Mouse (Mus musculus) liver, adult (tissue): ENCODE results near the gene Usp10.

Experiments used
- GATA4 ChIP-seq: IDR thresholded peaks from 2 replicates; pipeline ENCODE4 v1.6.1; 2014; ENCODE audit warnings: mild to moderate bottlenecking, low read length; ENCODE audit not compliant: insufficient replicate concordance

Usp10 gene

DNA sequence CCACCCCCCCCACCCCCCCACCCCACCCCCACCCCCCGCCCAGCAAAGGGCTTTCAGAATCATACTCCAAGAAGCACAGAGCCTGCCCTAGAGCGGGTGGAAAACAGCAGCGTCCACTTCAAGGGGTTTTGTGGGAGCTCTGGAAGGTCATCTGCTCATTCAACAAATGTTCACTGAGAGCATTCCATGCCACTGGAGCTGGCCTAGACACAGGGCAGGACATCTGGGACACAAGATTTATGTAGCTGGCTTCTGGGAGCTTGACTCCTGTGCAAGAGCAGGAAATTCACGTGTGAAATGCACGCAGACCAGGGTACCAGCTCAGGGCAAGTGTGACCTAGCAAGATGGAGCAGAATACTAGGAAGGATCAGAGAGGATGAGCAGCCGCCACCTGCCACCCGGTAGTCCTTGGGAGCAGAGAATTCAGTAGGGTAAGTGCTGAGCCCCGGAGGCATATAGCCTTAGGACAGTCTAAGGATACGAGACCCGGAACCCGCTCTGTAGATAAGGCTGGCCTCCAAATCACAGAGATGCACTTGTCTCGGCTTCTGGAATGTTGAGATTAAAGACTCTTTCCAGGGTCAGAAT lies 5.7 kb upstream of the Usp10 start:
- peak; percentile 13; the same call in 1 of the 2 replicates for TF ChIP-seq GATA4

DNA sequence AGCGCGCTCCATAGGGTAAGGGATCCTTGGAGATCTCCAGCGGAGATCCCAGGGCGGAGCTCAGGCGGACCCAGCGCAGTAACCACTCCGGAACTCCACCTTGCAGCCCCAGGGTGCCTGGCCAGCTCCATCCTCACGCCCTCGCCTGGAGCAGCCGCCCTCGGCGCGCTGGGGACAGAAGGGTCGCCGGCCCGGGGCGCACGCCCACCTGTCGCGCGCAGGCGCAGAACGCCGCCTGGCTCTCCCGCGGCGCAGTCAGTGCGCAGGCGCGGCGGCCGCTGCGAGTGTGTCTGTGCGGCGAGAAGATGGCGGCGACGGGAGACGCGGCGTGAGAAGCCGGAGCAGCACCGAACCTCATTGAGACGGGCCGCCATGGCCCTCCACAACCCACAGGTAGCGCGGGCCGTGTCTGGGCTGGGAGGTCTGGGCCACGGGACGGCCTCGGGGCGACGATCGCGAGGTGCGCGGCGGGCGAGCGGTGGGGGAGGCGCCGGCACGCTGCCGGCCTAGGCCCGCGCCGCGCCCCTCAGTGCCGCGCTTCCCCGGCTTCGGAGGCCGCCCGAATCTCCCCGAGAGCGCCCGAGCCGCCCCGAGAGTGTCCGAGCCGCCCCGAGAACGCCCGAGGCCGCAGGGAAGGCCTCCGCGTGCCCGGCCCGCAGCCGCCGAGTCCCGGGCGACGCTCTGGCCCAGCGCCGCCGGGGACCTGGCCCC lies 542 bp downstream of the Usp10 start, which contains the start of gene Gm20388:
Gene Gm20388 (plus strand): TSS at position 295 of the 711 bp plus-strand sequence.
- peak; percentile 2; the same call in 1 of the 2 replicates for TF ChIP-seq GATA4

DNA sequence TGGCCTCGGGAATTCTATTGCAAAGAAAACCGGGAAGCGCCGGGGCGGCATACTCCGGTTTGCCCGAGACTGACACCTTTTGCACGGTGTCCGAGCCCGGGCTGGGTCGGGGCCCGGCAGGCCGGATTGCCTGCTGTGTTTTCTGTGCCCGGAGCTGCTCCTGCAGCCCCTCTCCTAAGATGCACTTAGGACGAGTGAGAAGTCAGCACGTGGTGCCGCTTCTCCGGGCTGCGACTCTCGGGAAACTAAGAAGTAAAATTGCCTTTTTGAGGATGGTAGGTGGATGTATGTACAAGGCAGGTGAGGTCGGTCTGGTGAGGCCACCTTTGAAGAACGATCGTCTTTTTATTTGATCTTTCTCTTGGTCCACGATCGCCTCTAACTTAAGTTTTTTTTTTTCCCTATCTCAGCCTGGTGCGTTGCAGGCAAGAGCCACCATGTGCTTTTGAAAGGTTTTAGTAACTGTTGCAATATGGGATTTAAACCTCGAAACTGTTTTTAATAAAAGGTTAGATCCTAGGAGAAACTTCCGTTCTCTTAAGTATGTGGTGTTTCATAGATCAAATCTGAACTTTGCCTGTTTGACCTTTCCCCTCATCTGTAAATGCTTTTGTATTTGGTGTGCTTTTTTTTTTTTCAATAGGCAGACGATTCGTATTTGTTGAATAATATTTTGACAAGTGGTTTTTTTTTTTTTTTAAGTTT lies 1.2 kb downstream of the Usp10 start:
- TF ChIP-seq GATA4 = no peak

DNA sequence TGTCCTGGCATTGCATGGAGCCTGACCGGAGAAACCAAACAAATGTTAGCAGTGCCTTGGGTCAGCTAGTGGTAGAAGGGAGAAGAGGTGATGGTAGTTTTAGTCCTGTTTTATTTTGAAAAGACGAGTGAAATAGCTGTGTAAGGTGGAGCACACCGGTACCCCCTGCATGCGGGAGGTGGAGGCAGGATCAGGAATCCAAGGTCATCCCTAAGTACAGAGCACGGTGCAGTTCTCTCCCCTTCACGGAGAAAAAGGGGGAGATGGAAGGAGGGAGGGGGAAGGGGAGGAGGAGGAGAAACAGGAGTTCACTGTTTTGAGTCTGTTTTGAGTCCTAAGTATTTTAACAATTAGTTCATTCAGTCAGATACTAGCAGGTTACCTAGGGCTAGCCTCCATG lies 2.5 kb downstream of the Usp10 start:
- no peak for TF ChIP-seq GATA4

DNA sequence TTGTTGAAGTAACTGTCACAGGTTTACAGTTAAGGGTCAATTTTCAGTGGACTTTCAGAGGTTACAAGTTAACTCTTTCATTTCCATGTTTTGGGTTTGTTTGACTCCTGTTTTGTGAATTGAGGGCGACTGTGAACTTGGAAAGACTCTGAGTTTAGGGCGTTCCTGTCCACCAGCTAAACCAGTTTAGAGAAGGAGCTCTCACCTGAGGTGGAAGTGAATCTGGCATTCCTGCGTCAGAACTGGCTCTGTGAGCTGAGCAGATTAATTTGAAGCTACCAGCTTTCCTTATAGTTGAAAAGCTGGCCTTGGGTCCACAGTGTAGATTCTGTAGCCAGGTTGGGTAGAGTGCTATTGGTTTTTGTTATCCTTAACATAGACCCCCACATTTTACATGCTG lies 3.0 kb downstream of the Usp10 start:
- TF ChIP-seq GATA4 = no peak

DNA sequence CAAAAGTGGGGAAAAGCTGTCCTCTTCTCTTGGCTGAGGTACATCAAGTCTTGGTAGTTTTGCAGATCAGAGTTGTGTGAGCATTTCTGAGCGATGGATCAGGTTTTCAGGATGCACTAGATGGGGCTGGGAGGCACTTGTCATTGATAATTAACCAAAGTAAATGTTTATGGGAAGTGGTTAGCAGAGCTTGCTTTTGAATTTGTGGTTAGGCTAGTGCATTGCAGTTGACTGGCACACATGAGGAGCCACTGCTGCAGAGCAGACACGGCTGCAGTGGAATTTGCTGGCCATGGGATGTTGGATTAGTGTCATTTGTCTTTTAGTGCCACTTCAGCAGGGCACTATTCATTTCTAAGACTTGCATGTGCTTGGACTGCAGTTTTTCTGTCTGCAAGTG lies 4.0 kb downstream of the Usp10 start:
- no peak for TF ChIP-seq GATA4

DNA sequence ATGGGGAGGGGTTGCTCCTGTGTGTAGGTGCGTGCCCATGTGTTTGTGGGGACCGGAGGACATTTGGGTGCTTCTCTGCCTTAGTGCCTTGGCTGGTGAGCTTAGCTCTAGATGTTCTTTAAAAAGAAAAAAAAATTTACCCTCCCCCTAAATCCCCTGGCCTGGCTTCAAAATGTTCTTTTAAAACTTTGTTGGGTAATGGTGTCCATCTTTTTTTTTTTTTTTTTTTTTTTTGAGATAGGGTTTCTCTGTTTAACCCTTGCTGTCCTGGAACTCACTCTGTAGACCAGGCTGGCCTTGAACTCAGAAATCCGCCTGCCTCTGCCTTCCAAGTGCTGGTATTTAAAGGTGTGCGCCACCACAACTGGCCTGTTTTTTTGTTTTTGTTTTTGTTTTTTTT lies 5.1 kb downstream of the Usp10 start:
- TF ChIP-seq GATA4 = no peak

DNA sequence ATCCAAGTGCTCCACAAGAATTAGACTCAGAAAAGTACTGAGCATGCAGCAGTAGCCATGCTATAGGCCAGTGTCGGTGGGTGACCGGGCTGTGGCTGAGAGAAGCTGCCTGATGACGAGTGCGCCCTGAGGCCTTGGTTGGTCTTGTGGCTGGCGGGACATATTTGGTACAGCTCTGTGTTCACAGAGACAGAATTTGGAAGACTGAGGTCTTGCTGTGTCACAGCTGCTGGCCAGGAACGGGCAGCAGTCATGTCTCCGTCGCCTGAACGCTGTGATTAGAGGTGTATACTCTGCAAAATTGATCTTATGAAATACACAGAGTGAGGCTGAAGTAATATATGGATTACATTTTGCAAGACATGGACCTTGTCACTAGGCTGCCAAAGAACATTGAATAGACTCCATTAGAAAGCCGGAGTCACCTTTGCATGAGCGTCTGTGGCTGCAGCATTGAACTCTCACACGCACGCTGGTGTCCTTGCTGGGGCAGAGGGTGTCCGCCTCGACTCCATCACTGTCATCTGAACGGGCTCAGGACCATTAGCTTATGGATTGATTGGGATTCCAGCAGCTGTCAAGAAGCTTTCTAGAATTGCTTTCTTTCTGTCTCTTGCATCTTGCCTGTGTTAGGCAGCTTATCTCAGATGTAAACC lies 6.2 kb downstream of the Usp10 start:
- no peak for TF ChIP-seq GATA4

DNA sequence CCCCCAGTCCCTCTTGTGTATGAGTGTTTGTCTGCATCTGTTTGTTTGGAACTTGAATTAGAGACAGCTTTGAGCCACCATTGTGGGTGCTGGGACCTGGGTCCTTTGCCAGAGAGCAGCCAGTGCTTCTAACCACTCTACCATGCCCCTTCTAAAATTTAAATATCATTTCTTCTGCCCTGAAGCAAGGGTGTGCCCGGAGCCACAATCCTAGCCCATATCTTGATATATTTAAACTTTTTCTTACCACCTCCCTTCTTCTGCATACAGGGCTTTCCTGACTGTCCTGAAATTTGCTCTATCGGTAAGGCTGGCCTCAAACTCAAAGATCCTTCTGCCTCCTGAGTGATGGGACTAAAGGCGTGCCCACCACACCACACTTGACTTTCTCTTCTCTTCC lies 7.3 kb downstream of the Usp10 start:
- TF ChIP-seq GATA4 = no peak

DNA sequence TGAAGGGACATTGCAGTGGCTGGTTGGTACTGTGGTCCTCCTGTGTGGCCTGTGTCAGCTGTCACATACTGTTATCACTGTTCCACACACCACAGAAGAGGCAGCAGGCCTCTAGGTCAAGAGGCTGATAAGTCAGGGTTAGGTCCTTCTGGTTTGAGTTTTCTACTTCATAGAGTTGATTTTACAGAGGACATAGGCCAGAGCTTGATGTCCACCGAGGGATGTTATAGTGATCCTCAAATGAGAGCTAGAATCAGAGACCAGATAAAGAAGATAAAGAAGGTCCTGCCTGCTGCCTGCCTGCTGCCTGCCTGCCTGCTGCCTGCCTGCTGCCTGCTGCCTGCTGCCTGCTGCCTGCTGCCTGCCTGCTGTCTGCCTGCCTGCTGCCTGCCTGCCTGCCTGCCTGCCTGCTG lies 8.0 kb downstream of the Usp10 start:
- no peak for TF ChIP-seq GATA4

DNA sequence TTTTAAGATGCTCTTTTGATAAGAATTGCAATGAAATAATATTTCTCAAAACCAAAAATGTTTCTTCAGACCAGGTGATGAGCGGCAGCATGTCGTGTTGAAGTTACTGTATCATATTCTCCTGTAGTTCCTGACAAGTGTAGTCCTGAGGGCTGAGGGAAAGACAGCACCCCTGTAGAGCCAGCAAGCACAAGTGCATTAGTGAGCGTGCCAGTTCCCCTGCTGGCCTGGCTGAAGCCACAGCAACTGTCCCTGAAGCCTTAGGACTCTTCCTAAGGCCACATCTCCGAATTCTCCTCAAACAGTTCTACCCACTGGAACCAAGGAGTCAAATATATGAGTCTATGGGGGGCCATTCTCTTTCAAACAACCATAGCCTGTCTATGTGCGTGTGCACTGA lies 13.1 kb downstream of the Usp10 start:
- TF ChIP-seq GATA4 = no peak

DNA sequence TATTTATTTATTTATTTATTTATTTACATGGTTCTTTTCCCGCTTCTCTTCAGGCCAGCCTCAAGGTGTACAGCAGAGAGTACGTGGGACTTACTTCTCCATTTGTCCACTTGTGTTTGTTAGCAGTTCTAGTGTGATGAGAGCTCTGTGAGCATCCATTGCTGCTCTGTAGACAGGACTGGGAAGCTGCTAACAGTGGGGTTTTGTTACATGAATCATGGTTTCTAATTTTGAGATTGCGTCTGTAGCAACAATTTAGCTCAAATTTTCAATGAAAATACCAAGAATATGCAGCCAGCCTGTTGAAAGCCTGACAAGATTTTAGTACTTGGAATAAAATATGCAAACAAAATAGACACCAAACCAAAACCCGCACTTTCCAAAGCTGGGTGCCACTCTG lies 15.3 kb downstream of the Usp10 start:
- no peak for TF ChIP-seq GATA4

DNA sequence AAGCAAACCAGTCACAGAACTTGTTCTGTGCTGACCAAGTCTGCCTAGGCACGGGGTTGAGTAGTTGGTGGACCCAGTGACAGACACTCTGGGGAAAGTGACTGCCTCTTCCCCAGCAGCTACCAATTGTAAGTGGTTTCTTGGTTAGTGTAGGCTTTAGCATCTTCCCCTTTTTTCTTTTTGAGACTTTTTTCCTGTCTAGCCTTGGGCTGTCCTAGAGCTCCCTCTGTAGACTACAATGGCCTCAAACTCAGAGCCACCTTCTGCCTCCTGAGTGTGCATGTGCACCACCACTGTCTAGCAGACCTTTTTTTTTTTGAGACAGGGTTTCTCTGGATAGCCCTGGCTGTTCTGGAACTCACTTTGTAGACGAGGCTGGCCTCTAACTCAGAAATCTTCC lies 16.3 kb downstream of the Usp10 start:
- no peak for TF ChIP-seq GATA4

DNA sequence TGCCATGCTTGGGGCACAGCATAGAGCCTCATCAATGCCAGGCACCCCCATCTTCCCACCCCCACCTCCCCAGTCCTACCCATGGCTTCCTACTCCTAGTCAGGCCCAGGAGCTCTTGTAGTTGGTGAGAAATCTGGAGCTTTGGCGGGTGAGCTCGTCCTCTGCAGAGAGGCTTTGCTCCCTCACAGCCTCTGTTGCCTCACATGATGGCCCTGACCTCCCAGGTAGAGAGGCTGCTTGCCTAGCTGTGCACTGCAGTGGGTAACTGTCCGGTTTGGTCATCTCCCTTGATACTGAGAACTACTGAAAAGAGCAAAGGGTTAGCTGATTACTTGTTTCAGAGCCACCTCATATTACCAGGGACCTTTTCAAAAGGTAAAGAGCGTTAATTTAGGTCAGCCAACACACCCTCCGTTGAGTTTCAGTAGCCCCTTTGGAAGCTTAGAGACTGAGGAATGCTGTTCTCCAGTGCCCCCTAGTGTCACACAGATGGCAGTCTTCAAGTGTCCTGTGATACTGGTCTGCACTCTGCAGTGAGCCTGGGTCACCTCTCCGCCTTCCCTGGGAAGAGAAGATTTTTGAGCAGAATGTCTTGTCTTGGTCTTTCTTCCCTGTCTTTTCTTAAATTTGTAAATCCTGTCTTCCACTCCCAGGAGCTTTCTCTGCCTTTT lies 17.4 kb downstream of the Usp10 start:
- no peak for TF ChIP-seq GATA4

DNA sequence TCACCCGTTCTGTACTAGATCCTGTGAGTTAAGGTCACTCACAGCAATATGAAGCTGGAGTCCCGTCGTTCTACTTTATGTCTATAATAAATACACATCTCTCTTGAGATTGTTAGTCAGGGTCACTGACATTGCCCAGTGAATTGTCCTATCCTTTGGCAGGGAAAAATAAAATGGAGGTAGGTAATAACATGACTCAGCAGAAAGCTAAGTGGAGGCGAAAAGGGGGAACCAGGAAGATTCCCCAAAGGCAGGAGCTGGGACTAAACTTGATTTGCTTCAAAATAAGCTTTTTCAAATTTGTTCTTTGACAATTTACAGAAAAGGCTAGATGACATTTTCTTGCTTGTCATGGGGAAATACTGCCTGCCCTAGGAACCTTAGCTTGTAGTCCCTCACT lies 21.2 kb downstream of the Usp10 start:
- TF ChIP-seq GATA4 = no peak
